Mouse (Mus musculus) testis, adult 2 months (tissue): ENCODE measurements around the gene Trappc6b.

Experiments
- CTCF ChIP-seq: fragments of 200-500 bp; IDR thresholded peaks from 2 replicates; pipeline ENCODE4 v1.5.1; 2012; ENCODE audit warnings: low read depth, mild to moderate bottlenecking, inconsistent platforms, low read length, moderate library complexity; ENCODE audit not compliant: control insufficient read depth, insufficient read depth, insufficient replicate concordance
- POLR2A ChIP-seq: fragments of 200-500 bp; IDR thresholded peaks from 2 replicates; pipeline ENCODE4 v1.6.1; 2012; ENCODE audit warnings: low read depth, mild to moderate bottlenecking, inconsistent platforms, low read length, moderate library complexity; ENCODE audit not compliant: control insufficient read depth

DNA sequence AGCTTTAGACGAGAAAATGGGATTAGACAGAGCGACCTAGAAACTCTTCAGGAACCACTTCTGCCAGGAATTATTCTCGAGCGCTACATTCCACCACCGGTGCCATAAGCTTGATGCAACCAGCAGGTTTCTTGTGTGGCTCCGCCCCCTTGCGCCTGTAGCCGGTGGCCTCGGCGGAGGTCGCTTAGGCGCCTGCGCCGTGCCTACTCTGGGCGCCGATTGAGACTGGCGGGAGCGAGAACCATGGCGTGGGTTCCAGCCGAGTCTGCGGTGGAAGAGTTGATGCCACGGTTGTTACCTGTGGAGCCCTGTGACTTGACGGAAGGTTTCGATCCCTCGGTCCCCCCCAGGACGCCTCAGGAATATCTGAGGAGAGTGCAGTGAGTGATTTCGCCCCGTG, 48.0 kb downstream of the Trappc6b start, which contains the start of gene Gemin2:
- TF ChIP-seq CTCF (no peak), POLR2A (peak; percentile 91)
